Mouse (Mus musculus) urinary bladder, postnatal 36 days (tissue): ENCODE data around the gene Avl9.

ENCODE experiments used
- DNase-seq, 2 experiments: peaks; one replicate each; pipeline ENCODE4 v3.0.0; 2022; ENCODE audit warnings: low spot score in 2 of 2, mixed read lengths in 1 of 2

Gene Avl9

GRCm38 (mm10) chr6:56714574-56715269, at the start of gene Avl9:
Avl9 (plus strand) TSS chr6:56714899.
- peak; percentile 99 for DNase-seq

GRCm38 (mm10) chr6:56688238-56688637, 26.5 kb upstream of the Avl9 start:
- no peak for DNase-seq

DNA sequence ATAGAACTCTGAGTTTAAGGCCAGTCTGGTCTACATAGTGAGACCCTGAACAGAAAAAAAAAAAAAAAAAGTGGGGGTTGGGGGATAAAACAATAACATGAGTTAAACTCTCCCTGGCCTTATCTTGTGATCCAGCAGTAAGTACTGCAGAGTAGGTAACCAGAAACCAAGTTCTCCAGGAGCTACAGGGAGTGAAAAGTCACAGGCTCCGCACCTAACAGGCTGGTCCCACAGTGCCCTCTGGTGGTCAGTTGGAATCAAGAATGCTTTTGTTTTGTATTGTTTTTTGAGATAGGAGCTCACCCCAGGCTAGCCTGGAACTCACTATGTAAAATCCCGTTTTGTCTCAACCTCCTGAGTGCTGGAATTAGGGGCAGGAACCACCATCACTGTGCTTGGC, 23.5 kb upstream of the Avl9 start:
- DNase-seq: peak; percentile 20 to 27

- DNase-seq: no peak
Measured at GRCm38 (mm10) chr6:56692445-56692844, 22.3 kb upstream of the Avl9 start.

DNA sequence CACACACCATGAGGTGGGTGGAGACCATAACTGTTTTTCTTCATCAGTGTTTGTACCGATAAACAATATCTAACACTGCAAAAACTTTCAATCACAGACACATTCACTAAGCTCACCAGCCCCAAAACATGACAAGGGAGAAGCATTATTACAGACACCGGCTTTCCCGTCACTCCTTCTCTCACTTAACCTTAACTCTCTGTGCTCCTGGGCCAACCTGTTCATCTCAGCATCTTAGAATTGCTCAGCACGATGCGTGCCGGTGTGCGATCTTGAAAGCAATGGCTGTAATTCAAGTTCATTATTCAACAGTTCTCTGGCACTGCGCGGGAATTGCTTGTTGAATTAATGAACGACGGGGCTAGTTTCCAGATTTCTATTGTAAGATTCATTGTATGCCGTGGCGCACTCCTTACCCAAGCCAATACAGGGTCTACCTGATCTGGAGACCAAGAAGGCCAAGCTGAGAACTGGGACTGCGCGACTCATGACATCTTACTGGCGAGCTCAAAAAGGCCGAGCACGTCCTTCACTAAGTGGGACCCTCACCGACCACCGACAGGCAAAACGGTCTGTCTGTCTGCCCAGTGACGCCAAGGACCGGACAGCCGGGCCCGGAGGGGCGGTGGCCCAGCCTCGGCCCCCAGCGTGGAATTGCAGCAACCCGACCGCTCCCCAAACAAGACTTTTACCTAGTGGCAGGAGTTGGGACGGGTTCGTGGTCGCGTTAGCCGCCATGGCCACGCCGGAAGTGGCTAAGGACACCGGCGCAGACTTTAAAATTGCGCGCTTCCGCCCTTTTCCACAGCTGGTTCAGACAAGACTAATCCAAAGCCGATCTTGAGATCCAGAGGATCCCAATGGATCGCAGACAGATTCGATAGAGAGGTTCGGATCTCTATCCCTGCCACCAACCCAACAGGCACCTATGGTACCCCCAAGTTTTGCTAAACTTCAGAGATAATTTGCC, 10.5 kb upstream of the Avl9 start, which contains the start of gene Lsm5:
TSS of gene Lsm5 (minus strand) at position 780 of the 970 bp plus-strand sequence.
- DNase-seq: peak; percentile 79 to 84

- no peak for DNase-seq
Measured at GRCm38 (mm10) chr6:56714186-56714573, 519 bp upstream of the Avl9 start.

DNA sequence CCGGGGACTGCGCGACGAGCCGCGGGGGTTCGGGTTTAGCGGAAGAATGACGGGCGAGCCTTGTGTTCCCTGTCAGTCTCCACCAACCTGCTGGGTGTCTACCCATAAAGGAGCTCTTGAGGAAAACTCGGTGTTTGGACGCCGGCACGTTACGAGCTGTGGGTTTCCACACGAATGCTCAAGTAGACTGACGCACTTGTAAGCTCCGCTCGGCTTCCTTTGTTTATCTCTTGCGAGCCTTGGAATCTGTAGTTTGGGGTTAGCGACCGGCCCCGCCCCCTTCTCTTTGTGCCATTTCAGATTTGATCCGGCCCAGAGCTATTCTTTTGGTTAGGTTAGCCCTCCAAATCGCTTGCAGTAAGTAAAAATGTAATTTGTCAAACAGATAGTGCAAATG, 569 bp downstream of the Avl9 start:
- DNase-seq: peak in 1 of 2 experiments; percentile 16

- no peak for DNase-seq
Measured at GRCm38 (mm10) chr6:56719071-56719470, 4.4 kb downstream of the Avl9 start.

GRCm38 (mm10) chr6:56720877-56721276, 6.2 kb downstream of the Avl9 start:
- DNase-seq: no peak

GRCm38 (mm10) chr6:56732545-56732944, 17.8 kb downstream of the Avl9 start:
- DNase-seq: no peak

GRCm38 (mm10) chr6:56745950-56746543, 31.3 kb downstream of the Avl9 start:
- no peak for DNase-seq

DNA sequence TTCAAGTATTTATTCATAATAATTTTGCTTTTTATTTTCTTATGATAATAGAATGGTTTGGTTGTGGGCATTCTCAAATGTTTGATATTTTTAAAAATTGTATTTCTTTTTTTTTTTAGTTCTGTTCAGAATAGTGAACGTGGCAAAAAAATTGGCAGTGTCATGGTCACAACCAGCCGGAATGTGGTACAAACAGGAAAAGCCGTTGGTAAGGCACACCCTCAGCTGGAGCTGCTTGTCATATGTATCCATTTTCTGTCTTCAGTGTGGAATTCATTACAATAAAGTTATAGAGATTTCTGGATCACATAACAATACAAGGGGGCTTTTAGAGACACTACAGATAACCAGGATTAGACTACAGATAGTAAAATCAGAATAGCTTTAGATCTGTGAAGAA, 39.0 kb downstream of the Avl9 start:
- DNase-seq: no peak

GRCm38 (mm10) chr6:56756117-56756516, 41.4 kb downstream of the Avl9 start:
- DNase-seq: no peak

DNA sequence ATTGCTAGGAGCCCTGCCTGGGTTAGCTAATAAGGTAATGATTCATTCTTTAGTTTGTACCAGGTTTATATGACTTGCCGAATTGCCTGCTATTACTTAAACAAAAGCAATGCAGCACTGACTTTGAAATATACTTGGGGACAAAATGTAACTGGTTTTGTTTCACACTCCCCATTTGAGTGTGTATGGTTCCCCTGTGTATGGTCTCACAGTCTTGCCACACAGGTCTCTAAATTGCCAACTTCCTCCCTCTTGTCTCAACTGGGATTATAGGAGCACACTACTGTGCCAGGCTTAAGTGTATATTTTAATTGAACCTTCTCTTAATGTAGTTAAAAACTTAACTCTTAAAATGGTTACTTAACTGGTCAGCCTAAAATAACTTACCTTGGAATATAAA, 44.6 kb downstream of the Avl9 start:
- DNase-seq: no peak

GRCm38 (mm10) chr6:56765265-56765664, 50.6 kb downstream of the Avl9 start:
- DNase-seq: no peak

- DNase-seq: no peak
Measured at GRCm38 (mm10) chr6:56765696-56766095, 51.0 kb downstream of the Avl9 start.

DNA sequence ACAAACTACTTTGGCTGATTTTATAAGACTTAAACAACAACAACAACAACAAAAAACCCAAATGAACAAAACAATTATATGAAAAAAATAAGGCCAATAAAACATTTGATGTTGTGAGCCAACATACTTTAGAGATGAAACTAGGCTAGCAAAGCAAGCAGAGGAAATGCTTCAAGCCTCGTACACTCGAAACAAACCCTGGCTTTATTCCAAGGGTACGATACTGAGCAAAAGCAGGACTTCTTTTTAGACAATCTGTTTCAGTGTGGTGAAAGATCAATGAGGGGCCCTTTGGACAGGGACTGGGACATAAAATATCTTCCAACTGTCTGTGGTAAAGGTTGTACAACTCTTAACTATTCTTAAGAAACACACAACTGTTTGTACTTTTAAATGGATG, 61.1 kb downstream of the Avl9 start:
- no peak for DNase-seq

DNA sequence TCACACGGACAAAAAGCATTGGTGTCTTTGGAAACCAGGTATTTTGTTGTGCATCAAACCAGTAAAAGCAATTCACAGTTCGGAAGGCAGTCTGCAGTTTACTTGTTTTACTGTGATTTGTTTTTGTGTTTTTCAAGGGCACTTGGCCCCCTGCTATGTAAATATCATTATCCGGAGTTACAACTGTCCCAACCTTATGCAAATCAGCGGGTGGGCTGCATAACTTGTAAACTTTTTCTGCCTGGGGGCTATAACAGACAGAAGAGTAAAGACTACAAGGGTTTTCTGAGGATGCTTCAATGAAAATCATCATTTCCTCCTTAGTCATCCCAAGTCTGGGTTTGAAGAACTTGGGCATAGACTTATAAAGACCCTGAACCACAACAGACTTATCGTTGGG, 64.9 kb downstream of the Avl9 start:
- no peak for DNase-seq

DNA sequence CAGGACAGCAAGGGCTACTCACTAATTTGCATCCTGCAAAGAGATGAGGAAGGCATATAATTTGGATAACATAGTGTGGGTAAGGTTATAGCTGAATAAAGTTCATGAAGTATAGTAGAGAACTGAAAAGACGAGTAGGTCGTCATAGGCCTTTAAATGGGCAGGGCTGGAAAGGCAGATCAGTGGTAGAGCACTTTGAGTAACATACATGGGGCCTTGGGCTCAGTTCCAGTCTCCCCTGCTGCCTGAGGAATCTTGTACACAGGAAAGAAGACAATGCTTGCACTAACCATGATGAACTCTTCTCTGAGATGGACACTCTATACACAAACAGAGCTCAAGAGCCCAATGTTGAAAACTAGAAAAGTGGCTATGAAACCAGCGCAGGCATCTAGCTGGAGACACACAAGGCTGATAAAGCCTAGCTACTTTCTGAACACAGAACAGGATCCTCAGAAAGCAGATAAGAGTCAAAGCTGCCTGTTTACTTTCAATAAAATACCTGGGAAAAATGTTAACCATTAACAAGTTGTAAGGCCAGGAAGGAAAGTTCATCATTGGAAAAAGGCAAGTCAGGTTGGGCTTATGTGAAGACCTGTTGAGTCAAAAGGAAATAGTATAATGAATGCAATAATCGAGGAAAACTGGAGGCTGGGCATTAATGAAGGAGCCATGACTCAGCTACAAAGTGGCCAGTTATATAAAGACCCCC, 69.0 kb downstream of the Avl9 start:
- DNase-seq: no peak

GRCm38 (mm10) chr6:56785068-56785467, 70.4 kb downstream of the Avl9 start:
- DNase-seq: no peak

GRCm38 (mm10) chr6:56787668-56788067, 73.0 kb downstream of the Avl9 start:
- no peak for DNase-seq

- DNase-seq: no peak
Measured at GRCm38 (mm10) chr6:56789336-56789735, 74.6 kb downstream of the Avl9 start.
